Mouse (Mus musculus) stomach, postnatal 0 days (tissue): ENCODE measurements around the gene Nrp1.

Experiments used
- CTCF ChIP-seq: IDR thresholded peaks from 2 replicates; pipeline ENCODE4 v1.5.1; 2016; ENCODE audit warnings: antibody characterized with exemption, low read depth, mild to moderate bottlenecking, moderate library complexity
- EP300 ChIP-seq: optimal IDR thresholded peaks from 2 replicates; pipeline ENCODE3; 2016; ENCODE audit warnings: antibody characterized with exemption

GRCm38 (mm10) chr8:128549738-128550137 lies 191.3 kb downstream of the Nrp1 start:
- no peak for TF ChIP-seq CTCF
- TF ChIP-seq EP300 = no peak
